Mouse (Mus musculus): ENCODE results near the gene Tmod4. TPM values are rescaled to one million over a fixed set of nuclear protein-coding genes. Genes with fewer than 3 reads are reported as not detected.

Tmod4 gene
- polyA plus RNA-seq, 1 experiment from 2014 or later, result 0.97 TPM

DNA sequence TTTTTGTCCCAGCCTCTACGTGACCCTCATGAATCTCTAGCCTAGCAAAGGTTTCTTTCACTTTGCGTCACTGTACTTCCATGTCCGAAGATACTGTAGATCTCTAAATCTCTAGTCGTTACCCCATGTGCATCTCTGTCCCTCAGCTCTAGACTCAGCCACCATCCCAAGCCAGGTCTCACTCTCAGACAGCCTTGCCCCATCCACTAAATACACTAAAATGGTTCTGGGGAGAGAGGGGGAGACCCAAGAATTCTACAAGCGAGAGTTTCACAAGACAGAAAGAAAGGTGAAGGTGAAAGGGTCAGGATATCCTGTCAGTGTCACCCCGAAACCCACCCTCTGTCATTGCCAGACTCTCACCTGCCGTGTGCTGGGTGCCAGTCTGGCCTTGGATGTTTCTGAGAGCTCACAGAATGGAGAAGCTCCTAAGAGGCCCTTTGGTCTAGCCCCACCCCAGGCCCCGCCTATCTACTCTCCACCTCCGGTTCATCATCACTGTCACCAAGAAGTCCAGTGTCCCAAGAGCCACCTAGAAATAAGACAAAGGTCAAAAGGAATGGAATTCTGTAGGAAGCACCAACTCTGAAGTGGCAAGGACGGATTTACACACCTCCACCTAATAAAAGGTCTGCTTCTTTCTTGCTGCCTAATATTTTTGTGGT is 17.8 kb downstream of the Tmod4 start, which contains the start of gene Tnfaip8l2:
Tnfaip8l2 (minus strand) TSS at position 409 of the 665 bp plus-strand sequence.
- Histone ChIP-seq H3K4me1 (ENCODE audit: control insufficient read depth, insufficient read depth, low read length) (no peaks in the 10 kb centered on the region), H3K4me2 (no peak within 1 kb of the TSS), H3K27ac (ENCODE audit: low read depth, low read length) (no peak within 1 kb of the TSS), H3K9me3 (ENCODE audit: control insufficient read depth, low read length) (no peaks in the 10 kb centered on the region), H3K9ac (ENCODE audit: low read length) (no peak within 1 kb of the TSS), H3K27me3 (ENCODE audit: control insufficient read depth, insufficient read depth, low read length) (no peaks in the 10 kb centered on the region), H3K4me3 (ENCODE audit: low read depth, low read length) (no peak within 1 kb of the TSS), H3K36me3 (ENCODE audit: control insufficient read depth, insufficient read depth, low read length) (peaks cover 2% of the 10 kb centered on the region; the same call in 1 of the 2 replicates)
- ATAC-seq (ENCODE audit: low FRiP score) (peak; percentile 52; the same call in 1 of the 2 replicates), DNase-seq (ENCODE audit: low spot score, missing footprints) (peak; percentile 72)
- WGBS, result 83% methylated on average over 10 of the region's 10 CpGs

DNA sequence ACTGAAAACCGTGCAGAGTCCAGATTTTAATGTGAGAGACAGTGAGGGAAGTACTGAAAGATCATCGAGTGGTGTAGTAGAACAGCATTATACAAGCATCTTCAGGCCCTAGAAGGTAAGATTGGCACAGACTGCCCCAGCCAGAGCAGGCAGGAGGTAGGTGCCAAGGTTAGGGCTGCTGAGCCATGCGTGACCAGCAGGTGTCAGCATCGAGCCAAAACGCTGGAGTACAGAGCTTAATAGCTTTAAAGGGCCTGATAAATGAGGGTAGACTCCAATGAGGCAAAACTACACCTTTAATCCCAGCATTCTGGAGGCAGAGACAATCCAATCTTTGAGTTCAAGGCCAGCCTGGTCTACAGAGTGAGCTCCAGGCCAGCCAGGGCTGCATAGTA is 18.3 kb downstream of the Tmod4 start:
- no peak overlapping the region for H3K9ac ChIP-seq (ENCODE audit: low read length)
- no peak overlapping the region for H3K4me3 ChIP-seq (ENCODE audit: low read depth, low read length)
- no peaks in the 10 kb centered on the region for H3K9me3 ChIP-seq (ENCODE audit: control insufficient read depth, low read length)
- ATAC-seq (ENCODE audit: low FRiP score) (peak; percentile 69), DNase-seq (ENCODE audit: low spot score, missing footprints) (peak; percentile 98)
- no peak overlapping the region for H3K4me2 ChIP-seq
- no peaks in the 10 kb centered on the region for H3K4me1 ChIP-seq (ENCODE audit: control insufficient read depth, insufficient read depth, low read length)
- H3K27ac ChIP-seq (ENCODE audit: low read depth, low read length), result no peak overlapping the region
- 10% methylated on average over 5 of the region's 5 CpGs for WGBS
- peaks cover 2% of the 10 kb centered on the region; the same call in 1 of the 2 replicates for H3K36me3 ChIP-seq (ENCODE audit: control insufficient read depth, insufficient read depth, low read length)
- no peaks in the 10 kb centered on the region for H3K27me3 ChIP-seq (ENCODE audit: control insufficient read depth, insufficient read depth, low read length)

DNA sequence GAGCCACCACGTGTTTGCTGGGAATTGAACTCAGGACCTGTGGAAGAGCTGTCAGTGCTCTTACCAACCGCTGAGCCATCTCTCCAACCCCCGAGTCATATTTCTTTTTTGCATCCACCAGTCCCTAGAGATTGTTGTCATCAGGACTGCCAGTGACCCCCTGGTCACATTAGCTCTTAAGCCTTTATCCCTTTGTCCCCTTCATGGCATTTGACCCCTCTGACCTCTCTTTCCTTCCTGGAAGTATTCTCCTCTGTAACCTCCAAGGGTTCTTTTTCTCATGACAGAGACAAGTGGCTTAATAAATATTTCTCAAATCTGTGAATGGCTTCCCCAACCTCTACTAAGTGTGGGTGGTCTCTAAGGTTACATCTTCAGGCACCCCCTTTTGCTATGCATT is 23.6 kb downstream of the Tmod4 start:
- Histone ChIP-seq H3K27me3 (ENCODE audit: control insufficient read depth, insufficient read depth, low read length) (no peaks in the 10 kb centered on the region), H3K36me3 (ENCODE audit: control insufficient read depth, insufficient read depth, low read length) (no peaks in the 10 kb centered on the region), H3K4me2 (no peak overlapping the region), H3K9me3 (ENCODE audit: control insufficient read depth, low read length) (no peaks in the 10 kb centered on the region), H3K27ac (ENCODE audit: low read depth, low read length) (no peak overlapping the region), H3K4me3 (ENCODE audit: low read depth, low read length) (no peak overlapping the region), H3K9ac (ENCODE audit: low read length) (no peak overlapping the region), H3K4me1 (ENCODE audit: control insufficient read depth, insufficient read depth, low read length) (no peaks in the 10 kb centered on the region)
- DNase-seq (ENCODE audit: low spot score, missing footprints), result peak; percentile 35
- no peak for ATAC-seq (ENCODE audit: low FRiP score)
- WGBS, result 54% methylated on average over 3 of the region's 3 CpGs

DNA sequence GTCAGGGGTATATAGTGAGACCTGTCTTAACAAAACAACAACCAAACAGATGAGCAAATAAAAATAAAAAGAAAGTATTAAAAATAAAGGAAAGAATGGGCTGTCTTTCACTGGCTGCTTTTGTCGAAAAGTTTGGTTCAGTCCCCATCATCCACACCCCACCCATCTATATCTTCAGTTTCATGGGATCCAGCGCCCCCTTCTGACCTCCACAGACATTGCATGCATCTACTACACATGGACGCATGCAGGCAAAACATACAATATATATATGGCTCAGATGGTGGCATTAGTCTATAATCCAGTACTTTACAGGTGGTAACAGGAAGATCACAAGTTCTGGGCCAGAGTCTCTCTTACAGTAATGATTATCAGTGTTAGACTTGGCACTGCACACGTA is 29.6 kb downstream of the Tmod4 start:
- Histone ChIP-seq H3K27ac (ENCODE audit: low read depth, low read length) (no peak overlapping the region), H3K36me3 (ENCODE audit: control insufficient read depth, insufficient read depth, low read length) (no peaks in the 10 kb centered on the region), H3K4me3 (ENCODE audit: low read depth, low read length) (no peak overlapping the region), H3K9me3 (ENCODE audit: control insufficient read depth, low read length) (no peaks in the 10 kb centered on the region), H3K27me3 (ENCODE audit: control insufficient read depth, insufficient read depth, low read length) (no peaks in the 10 kb centered on the region; the same call in 1 of the 2 replicates), H3K4me1 (ENCODE audit: control insufficient read depth, insufficient read depth, low read length) (no peaks in the 10 kb centered on the region), H3K4me2 (no peak overlapping the region), H3K9ac (ENCODE audit: low read length) (no peak overlapping the region)
- no peak for ATAC-seq (ENCODE audit: low FRiP score)
- 51% methylated on average over 4 of the region's 4 CpGs for WGBS
- no peak for DNase-seq (ENCODE audit: low spot score, missing footprints)

DNA sequence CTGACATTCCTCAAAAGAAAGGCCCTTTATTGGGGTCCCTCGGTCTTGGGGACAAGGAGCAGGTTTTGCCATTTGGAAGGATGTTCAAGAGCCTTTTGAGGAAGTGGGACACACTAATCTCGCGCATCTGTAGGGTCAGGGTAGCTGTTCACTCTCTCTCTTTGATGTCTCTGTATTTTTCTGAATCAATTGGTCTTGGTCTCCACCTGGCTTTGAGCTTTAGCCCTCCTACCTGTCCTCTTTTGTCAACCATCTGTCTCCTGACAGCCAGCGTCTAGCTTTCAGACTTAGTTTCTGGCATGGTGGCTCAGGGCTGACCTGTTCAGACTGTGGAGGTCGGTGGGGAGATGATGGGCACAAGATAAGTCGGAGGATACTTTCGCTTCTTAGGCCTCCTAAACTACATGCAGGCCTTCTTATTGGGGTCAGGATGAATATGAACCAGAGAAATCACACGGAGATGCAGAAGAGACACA is 35.3 kb downstream of the Tmod4 start:
- Histone ChIP-seq H3K36me3 (ENCODE audit: control insufficient read depth, insufficient read depth, low read length) (no peaks in the 10 kb centered on the region), H3K27ac (ENCODE audit: low read depth, low read length) (no peak overlapping the region; the same call in 1 of the 2 replicates), H3K4me1 (ENCODE audit: control insufficient read depth, insufficient read depth, low read length) (peaks cover 29% of the 10 kb centered on the region), H3K9me3 (ENCODE audit: control insufficient read depth, low read length) (no peaks in the 10 kb centered on the region), H3K27me3 (ENCODE audit: control insufficient read depth, insufficient read depth, low read length) (no peaks in the 10 kb centered on the region; the same call in 1 of the 2 replicates), H3K9ac (ENCODE audit: low read length) (peak overlapping the region; percentile 81), H3K4me3 (ENCODE audit: low read depth, low read length) (peak overlapping the region; percentile 65), H3K4me2 (peak overlapping the region; percentile 76)
- peak; percentile 89 for DNase-seq (ENCODE audit: low spot score, missing footprints)
- no peak for ATAC-seq (ENCODE audit: low FRiP score)
- WGBS, result 13% methylated on average over 8 of the region's 8 CpGs

DNA sequence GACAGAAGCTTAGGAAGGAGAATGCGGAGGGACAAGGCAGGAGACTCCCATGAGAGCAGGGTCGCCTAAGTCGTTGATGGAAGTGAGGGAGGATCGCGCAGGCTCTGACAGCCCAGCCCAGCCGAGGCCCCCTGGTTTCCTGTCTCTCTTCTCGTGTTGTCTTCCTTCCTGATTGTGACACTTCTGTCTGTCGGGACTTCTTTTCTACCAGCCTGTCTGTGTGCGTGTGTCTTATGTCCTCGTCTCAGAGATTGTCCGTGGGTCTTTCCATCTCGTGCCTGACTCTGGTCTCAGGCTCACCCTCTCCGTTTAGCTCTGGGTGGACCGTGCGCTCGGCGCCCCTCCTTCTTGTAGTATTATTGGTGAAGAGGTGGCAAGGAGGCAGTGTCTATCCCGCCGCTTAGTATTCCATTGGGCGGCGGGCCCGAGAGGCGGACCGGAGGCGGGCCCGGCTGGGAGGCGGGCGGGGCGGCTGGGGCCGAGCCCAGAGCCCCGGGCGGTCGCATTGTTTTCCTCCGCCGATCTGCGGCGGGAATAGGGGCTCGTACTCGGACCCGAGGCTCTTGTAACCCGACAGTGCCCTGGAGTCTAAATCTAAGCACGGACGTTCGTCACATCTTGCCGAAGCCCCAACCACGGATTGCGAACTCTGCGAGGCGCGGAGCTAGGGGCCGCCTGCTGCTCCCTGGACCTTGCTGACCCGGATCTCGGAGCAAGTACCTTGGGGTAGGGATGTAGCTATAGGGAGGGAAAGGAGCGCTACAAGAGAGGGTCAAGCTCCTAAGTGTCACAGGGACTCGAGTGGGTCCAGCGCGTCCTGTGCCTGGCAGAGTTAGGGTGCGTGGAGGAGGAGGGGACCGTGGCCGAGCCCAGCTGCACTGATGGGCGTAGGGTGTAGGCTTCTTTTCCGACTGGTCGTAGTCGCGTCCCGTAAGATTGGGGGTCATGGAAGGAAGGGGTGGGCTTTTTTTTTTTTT is 36.0 kb downstream of the Tmod4 start, which contains the start of gene Sema6c:
Sema6c (plus strand) TSS at position 471 of the 977 bp plus-strand sequence.
- ATAC-seq (ENCODE audit: low FRiP score) (peak; percentile 96), DNase-seq (ENCODE audit: low spot score, missing footprints) (peak; percentile 99)
- H3K4me3 ChIP-seq (ENCODE audit: low read depth, low read length), result peak within 1 kb of the TSS; percentile 65
- no peaks in the 10 kb centered on the region for H3K9me3 ChIP-seq (ENCODE audit: control insufficient read depth, low read length)
- peak within 1 kb of the TSS; percentile 57 for H3K27ac ChIP-seq (ENCODE audit: low read depth, low read length)
- no peaks in the 10 kb centered on the region; the same call in 1 of the 2 replicates for H3K27me3 ChIP-seq (ENCODE audit: control insufficient read depth, insufficient read depth, low read length)
- H3K9ac ChIP-seq (ENCODE audit: low read length), result peak within 1 kb of the TSS; percentile 81
- WGBS, result under 1% methylated on average over 66 of the region's 66 CpGs
- H3K36me3 ChIP-seq (ENCODE audit: control insufficient read depth, insufficient read depth, low read length), result no peaks in the 10 kb centered on the region
- H3K4me2 ChIP-seq, result peak within 1 kb of the TSS; percentile 76
- H3K4me1 ChIP-seq (ENCODE audit: control insufficient read depth, insufficient read depth, low read length), result peaks cover 29% of the 10 kb centered on the region

DNA sequence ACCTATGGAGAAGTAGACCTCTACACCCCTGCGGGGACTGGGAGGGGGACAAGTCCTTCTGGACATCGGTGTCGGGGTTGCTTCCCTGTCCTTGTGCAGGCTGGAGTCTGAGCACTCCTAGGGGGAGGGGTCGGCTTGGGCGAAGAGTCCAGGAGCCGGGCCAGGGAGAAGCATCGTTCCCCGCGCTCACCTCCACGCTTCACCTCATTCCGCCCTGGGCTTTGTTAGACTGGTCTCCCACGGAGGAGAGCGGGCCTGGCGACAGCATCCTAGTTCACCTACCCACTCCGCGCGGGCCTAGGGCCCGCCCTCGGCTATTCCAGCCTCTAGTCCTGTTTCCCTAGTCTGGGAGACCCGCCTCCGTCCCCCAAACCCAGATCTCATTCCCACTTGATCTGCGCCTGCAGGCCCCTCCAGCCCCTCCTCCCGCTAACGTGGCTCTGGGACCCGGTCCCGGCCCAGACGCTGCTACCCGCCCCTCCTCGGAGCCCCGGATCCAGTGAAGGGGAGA is 36.8 kb downstream of the Tmod4 start:
- Histone ChIP-seq H3K27me3 (ENCODE audit: control insufficient read depth, insufficient read depth, low read length) (no peaks in the 10 kb centered on the region; the same call in 1 of the 2 replicates), H3K27ac (ENCODE audit: low read depth, low read length) (no peak overlapping the region; the same call in 1 of the 2 replicates), H3K9ac (ENCODE audit: low read length) (peak overlapping the region; percentile 81), H3K4me3 (ENCODE audit: low read depth, low read length) (peak overlapping the region; percentile 65), H3K4me1 (ENCODE audit: control insufficient read depth, insufficient read depth, low read length) (peaks cover 29% of the 10 kb centered on the region), H3K9me3 (ENCODE audit: control insufficient read depth, low read length) (no peaks in the 10 kb centered on the region), H3K4me2 (peak overlapping the region; percentile 76), H3K36me3 (ENCODE audit: control insufficient read depth, insufficient read depth, low read length) (no peaks in the 10 kb centered on the region)
- ATAC-seq (ENCODE audit: low FRiP score) (peak; percentile 34), DNase-seq (ENCODE audit: low spot score, missing footprints) (peak; percentile 94)
- under 1% methylated on average over 30 of the region's 30 CpGs for WGBS

DNA sequence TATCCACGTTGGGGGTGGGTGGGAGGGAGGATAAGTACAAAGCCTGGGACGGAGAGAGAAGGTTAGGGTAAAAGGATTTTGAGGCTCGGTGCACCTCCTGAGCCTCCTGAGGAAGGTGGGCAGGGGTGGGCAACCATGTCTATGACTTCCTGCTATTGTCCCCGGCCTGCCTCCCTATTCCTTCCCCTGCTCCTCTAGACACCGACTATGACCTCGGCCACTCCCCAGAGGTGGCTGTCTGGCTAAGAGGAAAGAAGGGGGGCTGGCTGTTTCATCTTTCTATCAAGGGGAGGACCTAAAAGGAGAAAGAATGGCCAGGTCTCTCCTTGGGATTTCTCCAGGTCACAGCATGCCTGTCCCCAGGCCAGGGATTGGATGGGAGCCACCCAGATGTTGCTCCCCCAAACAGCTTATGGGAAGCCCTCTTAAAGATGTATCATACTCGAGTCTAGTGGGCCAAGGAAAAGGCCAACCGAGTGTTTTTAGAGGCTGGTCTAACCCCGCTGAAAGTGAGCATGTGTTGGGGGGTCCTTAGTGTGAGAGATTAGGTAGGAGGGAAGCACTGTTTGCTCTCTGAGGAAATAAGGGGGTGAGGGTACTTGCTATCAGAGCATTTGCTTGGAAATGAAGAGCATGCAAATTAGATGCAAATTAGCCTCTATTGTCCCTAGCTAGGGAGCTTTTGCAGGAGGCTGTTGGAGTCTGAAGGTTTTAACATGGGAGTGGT is 37.5 kb downstream of the Tmod4 start:
- DNase-seq (ENCODE audit: low spot score, missing footprints) (no peak), ATAC-seq (ENCODE audit: low FRiP score) (peak; percentile 4; the same call in 1 of the 2 replicates)
- Histone ChIP-seq H3K9me3 (ENCODE audit: control insufficient read depth, low read length) (no peaks in the 10 kb centered on the region), H3K9ac (ENCODE audit: low read length) (peak overlapping the region; percentile 81), H3K4me3 (ENCODE audit: low read depth, low read length) (peak overlapping the region; percentile 65), H3K27ac (ENCODE audit: low read depth, low read length) (peak overlapping the region; percentile 12; the same call in 1 of the 2 replicates), H3K4me2 (peak overlapping the region; percentile 76), H3K4me1 (ENCODE audit: control insufficient read depth, insufficient read depth, low read length) (peaks cover 29% of the 10 kb centered on the region), H3K36me3 (ENCODE audit: control insufficient read depth, insufficient read depth, low read length) (no peaks in the 10 kb centered on the region), H3K27me3 (ENCODE audit: control insufficient read depth, insufficient read depth, low read length) (no peaks in the 10 kb centered on the region; the same call in 1 of the 2 replicates)
- 4% methylated on average over 9 of the region's 9 CpGs for WGBS

Data from midbrain, embryonic 11.5 days (tissue).